Mouse (Mus musculus): ENCODE results near the gene Ndufa4l2.

DNA sequence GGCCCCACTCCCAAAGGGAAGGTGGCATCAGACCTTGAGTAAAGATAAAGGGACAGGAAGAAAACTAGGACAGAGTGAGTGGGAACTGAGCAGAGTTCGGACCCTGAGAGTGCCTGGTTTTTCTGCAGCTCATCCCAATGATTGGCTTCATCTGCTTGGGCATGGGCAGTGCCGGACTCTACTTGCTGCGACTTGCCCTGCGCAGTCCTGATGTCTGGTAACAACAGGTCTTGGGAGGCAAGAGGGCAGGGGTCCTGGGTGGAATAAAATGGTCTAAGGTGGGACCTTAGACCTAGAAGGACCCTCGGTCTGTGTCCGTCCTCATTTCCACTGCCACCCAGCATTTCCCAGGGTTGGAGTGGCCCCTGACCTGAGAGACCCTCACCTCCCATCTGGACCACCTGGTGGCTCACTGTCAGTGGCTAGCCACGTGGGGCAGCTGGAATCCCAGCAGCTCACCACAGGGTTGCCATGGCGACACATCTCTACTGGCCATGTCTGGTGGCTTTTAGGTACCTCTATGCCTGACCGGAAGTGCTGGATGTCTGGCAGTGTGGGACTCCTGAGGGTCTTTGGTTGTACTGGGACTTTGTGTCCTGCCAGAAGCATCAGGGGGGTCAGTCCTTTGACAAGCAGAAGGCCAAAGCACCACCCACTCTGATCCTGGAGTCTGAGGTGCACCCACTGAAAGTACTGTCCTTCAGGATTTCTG lies 660 bp downstream of the Ndufa4l2 start:
- TF ChIP-seq CTCF (IDR thresholded peaks at IDR 0.05; ENCODE audit: borderline replicate concordance, extremely low read depth, insufficient read depth, insufficient read length) (no peak), POLR2A (IDR thresholded peaks at IDR 0.05; ENCODE audit: borderline replicate concordance, extremely low read depth, insufficient read depth, insufficient read length, poor library complexity, severe bottlenecking) (no peak)

Data from brain, embryonic 14.5 days (tissue).